Mouse (Mus musculus) T-helper 17 cell (primary cell): ENCODE measurements around the gene Osgep.
"Not testable (repeated sequence)": the region's sequence is repeated elsewhere in the genome, so short reads cannot be mapped to it uniquely, and the experiment has no call there.

ENCODE experiments used
- in situ Hi-C, 2 experiments: fragments of 300-600 bp; cut with MboI, MseI; formaldehyde crosslinking; loops; 1 replicate in 1 of 2; 2 replicates in 1 of 2; pipeline ENCODE4 v1.15.1; 2025; ENCODE audit warnings: high pct_unique_total_duplicates in 2 of 2

The Osgep gene

GRCm38 (mm10) chr14:50924281-50925064 is at the start of gene Osgep, which contains the start of gene Apex1:
TSS of gene Osgep (minus strand) at chr14:50924893.
TSS of gene Apex1 (plus strand) at chr14:50924968.
- in situ Hi-C loops: loop anchor here (5.0 to 25.0 kb wide), 2 partner anchors 112 to 143 kb away; partner anchors contain the start of genes Ccnb1ip1 (in 1 of the 2) and Parp2 (in 1 of the 2)

- in situ Hi-C loops: no loop called here
Measured at GRCm38 (mm10) chr14:50973700-50974099, 49.0 kb upstream of the Osgep start.

- in situ Hi-C loops: not testable (repeated sequence)
Measured at GRCm38 (mm10) chr14:50973054-50973453, 48.4 kb upstream of the Osgep start.

- in situ Hi-C loops: no loop called here
Measured at GRCm38 (mm10) chr14:50970822-50971221, 46.1 kb upstream of the Osgep start.

GRCm38 (mm10) chr14:50969558-50970544 is 45.2 kb upstream of the Osgep start:
- in situ Hi-C loops: no loop called here

- in situ Hi-C loops: no loop called here
Measured at GRCm38 (mm10) chr14:50969041-50969440, 44.3 kb upstream of the Osgep start.

GRCm38 (mm10) chr14:50968216-50968980 is 43.7 kb upstream of the Osgep start:
- in situ Hi-C loops: no loop called here

GRCm38 (mm10) chr14:50958289-50958995 is 33.7 kb upstream of the Osgep start:
- in situ Hi-C loops: not testable (repeated sequence)

- in situ Hi-C loops: not testable (repeated sequence)
Measured at GRCm38 (mm10) chr14:50957146-50957545, 32.5 kb upstream of the Osgep start.

- in situ Hi-C loops: not testable (repeated sequence)
Measured at GRCm38 (mm10) chr14:50956724-50957123, 32.0 kb upstream of the Osgep start.

- in situ Hi-C loops: not testable (repeated sequence)
Measured at GRCm38 (mm10) chr14:50955942-50956508, 31.3 kb upstream of the Osgep start, which contains the start of gene Pnp2. TSS of gene Pnp2 (plus strand) at chr14:50955992.

- in situ Hi-C loops: no loop called here
Measured at GRCm38 (mm10) chr14:50955487-50955886, 30.8 kb upstream of the Osgep start.

GRCm38 (mm10) chr14:50945526-50945925 is 20.8 kb upstream of the Osgep start:
- in situ Hi-C loops: loop anchor here in 1 of 2 experiments (25.0 kb wide), 1 partner anchor 133 kb away; the partner anchor contains the start of genes Ccnb1ip1 and Parp2

GRCm38 (mm10) chr14:50945081-50945480 is 20.4 kb upstream of the Osgep start:
- in situ Hi-C loops: loop anchor here in 1 of 2 experiments (25.0 kb wide), 1 partner anchor 133 kb away; the partner anchor contains the start of genes Ccnb1ip1 and Parp2

GRCm38 (mm10) chr14:50944668-50945033 is 20.0 kb upstream of the Osgep start:
- in situ Hi-C loops: loop anchor here in 1 of 2 experiments (25.0 kb wide), 1 partner anchor 132 kb away; the partner anchor contains the start of genes Ccnb1ip1 and Parp2

GRCm38 (mm10) chr14:50943932-50944667 is 19.4 kb upstream of the Osgep start, which contains the start of gene Gm49342:
TSS of gene Gm49342 (plus strand) at chr14:50944517.
- in situ Hi-C loops: loop anchor here in 1 of 2 experiments (25.0 kb wide), 1 partner anchor 132 kb away; the partner anchor contains the start of genes Ccnb1ip1 and Parp2

GRCm38 (mm10) chr14:50938940-50939339 is 14.2 kb upstream of the Osgep start:
- in situ Hi-C loops: loop anchor here in 1 of 2 experiments (25.0 kb wide), 1 partner anchor 127 kb away; the partner anchor contains the start of genes Ccnb1ip1 and Parp2

GRCm38 (mm10) chr14:50938119-50938908 is 13.6 kb upstream of the Osgep start:
- in situ Hi-C loops: loop anchor here in 1 of 2 experiments (25.0 kb wide), 1 partner anchor 126 kb away; the partner anchor contains the start of genes Ccnb1ip1 and Parp2
